Mouse (Mus musculus) left cerebral cortex, adult 8-10 months (tissue): ENCODE measurements around the gene Cdkal1. TPM values are rescaled to one million over a fixed set of nuclear protein-coding genes. Genes with fewer than 3 reads are reported as not detected.

Experiments used
- DNase-seq, 2 experiments: peaks; one replicate each; pipeline ENCODE4 v3.0.0; 2022; ENCODE audit warnings: low spot score in 2 of 2
- total RNA-seq, 4 experiments: library from RNA; stranded (reverse); gene quantifications; 2 replicates each; pipeline ENCODE4 v1.2.4; 2022

Gene Cdkal1
- total RNA-seq, 4 experiments from 2014 or later = 21.7 to 40.8 (median 26.9) TPM

- peak; percentile 11 to 26 for DNase-seq
Measured at GRCm38 (mm10) chr13:29503147-29504044, 352.1 kb downstream of the Cdkal1 start.

DNA sequence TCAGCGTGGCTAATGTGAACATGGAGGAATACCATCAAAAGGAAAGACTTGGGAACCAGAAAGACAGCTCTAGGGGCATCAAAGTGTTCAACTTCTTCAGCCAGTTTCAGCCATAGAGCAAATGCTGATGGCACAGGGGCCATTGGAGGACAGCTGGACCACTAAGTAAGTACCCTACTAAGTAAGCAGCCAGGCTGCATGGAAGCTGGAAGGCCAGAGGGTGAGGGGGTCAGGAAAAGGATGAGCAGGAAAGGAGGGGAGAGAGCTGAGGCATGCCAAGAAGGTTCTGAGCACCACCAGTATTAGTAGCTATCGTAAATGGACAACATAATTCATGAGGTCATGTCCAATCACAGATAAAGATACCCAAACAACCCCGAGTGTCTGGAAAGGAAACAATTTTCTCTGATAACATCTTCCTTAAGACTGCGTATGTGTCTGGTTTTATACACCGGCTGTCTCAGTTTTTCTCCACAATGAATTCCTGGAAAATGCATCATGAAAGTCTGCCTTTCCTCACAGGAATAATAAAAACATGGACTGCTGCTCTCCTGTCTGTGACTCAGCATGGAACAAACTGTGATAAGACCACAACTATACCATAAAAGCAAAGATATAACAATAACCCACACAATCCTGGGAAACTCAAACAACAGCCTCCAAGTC is 352.9 kb downstream of the Cdkal1 start:
- DNase-seq = no peak

DNA sequence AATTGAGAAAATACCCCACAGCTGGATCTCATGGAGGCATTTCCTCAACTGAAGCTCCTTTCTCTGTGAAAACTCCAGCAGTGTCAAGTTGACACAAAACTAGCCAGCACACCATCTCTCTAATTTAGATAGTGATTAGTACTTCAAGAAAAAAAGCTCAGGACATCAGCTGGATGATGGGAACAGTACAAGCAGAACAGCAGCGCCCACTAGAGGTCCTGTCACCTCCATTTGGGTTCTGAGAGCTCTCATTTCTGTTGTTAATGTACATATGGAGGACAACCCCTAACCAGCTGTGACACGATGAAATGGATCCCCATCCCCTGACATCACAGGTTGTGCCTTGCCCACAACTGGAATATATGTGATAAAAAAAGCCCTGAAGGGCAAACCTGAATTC is 354.3 kb downstream of the Cdkal1 start:
- no peak for DNase-seq

DNA sequence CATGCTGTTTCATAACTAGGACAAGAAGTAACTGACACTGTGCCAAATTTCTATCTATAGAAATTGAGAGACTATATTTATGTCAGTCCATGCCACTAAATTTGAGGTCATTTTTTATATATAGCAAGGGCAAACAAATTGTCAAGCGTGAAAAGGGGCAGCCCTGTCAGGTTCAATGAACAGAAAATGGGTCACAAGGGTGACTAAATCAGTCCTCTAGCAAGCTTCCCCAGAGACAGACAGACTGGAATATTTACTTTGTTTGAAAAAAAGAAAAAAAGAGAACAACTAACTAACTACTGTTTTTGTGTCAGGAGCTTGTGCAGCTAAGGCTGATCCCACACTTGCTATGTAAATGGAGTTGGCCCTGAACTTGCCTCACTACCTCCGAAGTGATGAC is 355.7 kb downstream of the Cdkal1 start:
- no peak for DNase-seq

- DNase-seq = no peak
Measured at GRCm38 (mm10) chr13:29497286-29497685, 358.2 kb downstream of the Cdkal1 start.

- no peak for DNase-seq
Measured at GRCm38 (mm10) chr13:29490341-29490740, 365.1 kb downstream of the Cdkal1 start.

- no peak for DNase-seq
Measured at GRCm38 (mm10) chr13:29489476-29489875, 366.0 kb downstream of the Cdkal1 start.

DNA sequence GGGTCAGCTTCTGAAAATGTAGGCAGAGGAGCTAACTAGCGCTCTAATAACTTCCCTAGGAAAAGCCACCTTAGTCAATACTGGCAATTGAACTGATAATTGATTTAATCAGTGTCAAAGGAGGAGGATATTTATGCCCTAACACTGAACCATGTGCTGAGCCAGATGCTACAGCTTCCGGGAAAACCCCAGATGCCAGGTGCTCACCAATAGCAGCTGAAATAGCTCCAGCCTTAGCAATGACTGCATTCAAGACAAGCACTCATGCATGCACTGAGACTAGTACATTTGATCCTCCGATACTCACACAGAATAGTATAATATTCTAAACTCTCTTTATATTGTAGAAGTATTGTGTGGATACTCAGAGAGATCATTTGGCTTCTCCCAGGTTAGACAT is 368.8 kb downstream of the Cdkal1 start:
- DNase-seq = no peak

DNA sequence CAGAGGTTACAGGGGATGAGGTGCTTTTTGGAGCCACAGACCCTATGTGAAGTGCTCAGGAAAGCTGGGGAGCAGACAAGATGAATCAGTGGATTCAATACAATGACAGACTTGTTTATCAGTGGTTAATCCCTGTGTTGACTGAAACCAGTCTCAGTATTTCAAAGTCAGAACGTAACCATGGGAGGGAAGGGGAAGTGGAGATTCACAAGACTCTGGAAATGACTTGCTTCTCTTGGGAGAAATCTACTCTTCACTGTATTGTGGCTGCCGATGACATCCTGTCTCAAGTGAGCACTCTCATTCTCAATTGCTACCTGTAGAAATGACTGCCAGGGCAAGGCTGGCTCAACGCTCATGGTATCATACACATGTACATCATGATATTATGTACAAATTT is 371.5 kb downstream of the Cdkal1 start:
- DNase-seq = no peak

DNA sequence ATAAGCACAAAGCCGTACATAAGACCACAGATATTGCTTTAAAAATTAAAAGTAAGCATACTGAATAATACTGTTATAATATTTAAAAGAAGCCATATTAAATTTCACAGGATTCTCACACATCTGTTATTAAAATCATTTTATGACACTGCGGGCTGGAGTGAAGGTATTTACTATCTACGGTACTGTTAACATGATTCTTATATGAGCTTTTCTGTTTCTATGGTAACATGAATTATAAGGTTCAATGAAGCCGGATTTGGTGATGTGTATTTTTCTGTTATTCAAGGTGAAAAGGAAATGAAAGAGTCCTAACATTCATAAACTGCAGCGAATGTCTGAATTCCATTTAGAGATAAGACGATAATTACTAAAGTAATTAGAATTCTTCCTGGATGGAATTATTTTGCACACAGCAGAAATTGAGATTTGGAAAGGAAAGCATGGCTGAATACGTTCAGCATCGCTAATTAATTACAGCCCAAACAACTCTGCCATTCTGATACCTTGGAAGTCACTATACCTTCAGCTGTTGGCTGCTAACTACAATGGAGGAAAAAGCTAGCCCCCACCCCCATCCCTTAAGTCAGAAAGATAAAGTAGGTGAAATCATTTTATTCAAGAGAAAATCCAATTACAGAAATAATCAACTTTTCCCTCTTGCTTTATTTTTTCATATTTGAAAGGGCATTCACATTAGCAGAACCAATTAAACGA is 373.2 kb downstream of the Cdkal1 start:
- no peak for DNase-seq

GRCm38 (mm10) chr13:29476421-29476820 is 379.1 kb downstream of the Cdkal1 start:
- no peak for DNase-seq

GRCm38 (mm10) chr13:29474301-29474700 is 381.2 kb downstream of the Cdkal1 start:
- no peak for DNase-seq

DNA sequence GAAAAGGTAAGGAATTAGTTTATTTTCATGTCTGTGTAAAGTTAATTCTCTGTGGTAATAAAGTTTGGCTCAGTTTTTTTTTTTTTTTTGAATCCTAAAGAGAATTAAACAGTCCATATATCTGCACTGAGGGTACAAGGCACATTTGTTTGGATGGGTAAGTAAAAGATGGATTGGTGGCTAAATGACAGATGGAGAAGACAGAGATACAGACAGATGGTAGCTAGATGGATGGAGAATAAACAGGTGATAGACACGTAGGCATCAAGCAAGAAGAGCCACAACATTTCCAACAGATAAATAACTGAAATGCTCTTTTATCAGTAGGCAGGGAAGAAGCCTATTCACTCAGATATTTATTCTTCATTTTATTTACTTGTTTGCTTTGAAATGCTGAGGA is 381.7 kb downstream of the Cdkal1 start:
- no peak for DNase-seq

DNA sequence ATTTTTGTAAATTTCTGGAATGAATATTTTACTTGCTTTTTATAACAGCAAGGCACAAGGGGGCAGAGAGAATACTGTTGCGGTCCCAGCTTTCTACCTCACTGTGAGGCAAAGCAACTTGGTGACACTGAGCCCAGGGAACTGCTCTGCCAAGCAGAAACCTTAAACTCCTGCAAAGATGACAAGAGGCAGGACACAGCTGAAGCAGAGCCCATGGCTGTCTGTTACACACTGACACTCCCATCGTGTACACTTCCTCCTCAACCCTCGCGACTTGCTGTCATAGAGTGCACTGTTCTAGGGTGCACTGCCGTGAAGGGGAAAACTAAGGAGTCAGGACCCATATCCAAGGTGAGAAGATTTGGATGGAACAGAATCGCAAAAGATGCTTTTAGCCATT is 393.2 kb downstream of the Cdkal1 start:
- DNase-seq = no peak

- no peak for DNase-seq
Measured at GRCm38 (mm10) chr13:29460741-29461140, 394.7 kb downstream of the Cdkal1 start.

DNA sequence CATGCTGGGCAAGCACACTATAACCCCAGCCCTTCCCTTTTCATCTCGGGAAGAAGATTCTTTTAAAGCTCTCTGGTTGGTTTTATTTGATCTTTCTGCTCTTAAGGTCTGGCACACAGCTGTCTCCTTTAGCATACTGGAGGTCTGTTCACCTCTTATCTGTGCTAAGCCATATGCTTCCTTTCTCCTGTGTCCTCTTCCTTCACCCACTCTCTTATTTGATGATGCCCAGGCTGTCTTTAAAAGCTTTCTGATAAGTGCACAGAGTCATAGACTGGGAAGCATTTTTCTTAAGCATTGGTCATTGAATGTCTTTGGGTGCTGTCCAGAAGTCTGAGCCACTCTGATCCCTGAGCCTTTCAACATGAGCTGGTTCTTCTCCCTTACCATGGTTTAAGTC is 397.1 kb downstream of the Cdkal1 start:
- DNase-seq = no peak

GRCm38 (mm10) chr13:29437067-29437466 is 418.4 kb downstream of the Cdkal1 start:
- no peak for DNase-seq

- DNase-seq = peak in 1 of 2 experiments; percentile 13
Measured at GRCm38 (mm10) chr13:29434726-29435125, 420.7 kb downstream of the Cdkal1 start.

GRCm38 (mm10) chr13:29430919-29431318 is 424.6 kb downstream of the Cdkal1 start:
- DNase-seq = no peak

- no peak for DNase-seq
Measured at GRCm38 (mm10) chr13:29429877-29430276, 425.6 kb downstream of the Cdkal1 start.

- no peak for DNase-seq
Measured at GRCm38 (mm10) chr13:29429196-29429595, 426.3 kb downstream of the Cdkal1 start.
